Mouse (Mus musculus): ENCODE results near the gene Trpm2. TPM values are rescaled to one million over a fixed set of nuclear protein-coding genes. Genes with fewer than 3 reads are reported as not detected.

Trpm2 gene
- polyA plus RNA-seq, 1 experiment from 2014 or later: 0.34 TPM

GRCm38 (mm10) chr10:77939685-77940084 lies 30.7 kb downstream of the Trpm2 start:
- Histone ChIP-seq H3K4me3 (no peak overlapping the region), H3K36me3 (no peaks in the 10 kb centered on the region), H3K9ac (no peak overlapping the region), H3K4me1 (replicated peaks) (no peaks in the 10 kb centered on the region), H3K9me3 (replicated peaks) (no peaks in the 10 kb centered on the region; the same call in 1 of the 2 replicates), H3K27ac (no peak overlapping the region), H3K4me2 (no peak overlapping the region), H3K27me3 (no peaks in the 10 kb centered on the region)
- 46% methylated on average over 2 of the region's 2 CpGs for WGBS
- ATAC-seq (replicated peaks; ENCODE audit: insufficient number of reproducible peaks, insufficient read depth, low FRiP score, low read depth): no peak

- H3K9ac ChIP-seq: no peak overlapping the region
- no peak for ATAC-seq (replicated peaks; ENCODE audit: insufficient number of reproducible peaks, insufficient read depth, low FRiP score, low read depth)
- no peak overlapping the region for H3K27ac ChIP-seq
- H3K36me3 ChIP-seq: no peaks in the 10 kb centered on the region
- H3K4me1 ChIP-seq (replicated peaks): no peaks in the 10 kb centered on the region
- H3K4me2 ChIP-seq: no peak overlapping the region
- H3K4me3 ChIP-seq: no peak overlapping the region
- 77% methylated on average over 10 of the region's 10 CpGs for WGBS
- H3K27me3 ChIP-seq: 0 out of 2 replicates have a peak, but pooled peaks cover 3% of the 10 kb centered on the region
- H3K9me3 ChIP-seq (replicated peaks): no peaks in the 10 kb centered on the region
Measured at GRCm38 (mm10) chr10:77927375-77927774, 43.0 kb downstream of the Trpm2 start.

GRCm38 (mm10) chr10:77926140-77926539 lies 44.2 kb downstream of the Trpm2 start:
- peaks cover 7% of the 10 kb centered on the region; the same call in 1 of the 2 replicates for H3K27me3 ChIP-seq

GRCm38 (mm10) chr10:77922681-77923080 lies 47.7 kb downstream of the Trpm2 start:
- H3K4me2 ChIP-seq: no peak overlapping the region
- H3K4me1 ChIP-seq (replicated peaks): no peaks in the 10 kb centered on the region
- WGBS: 48% methylated on average over 4 of the region's 4 CpGs
- H3K27me3 ChIP-seq: peaks cover 4% of the 10 kb centered on the region; the same call in 1 of the 2 replicates
- no peak overlapping the region for H3K27ac ChIP-seq
- no peak overlapping the region for H3K4me3 ChIP-seq
- no peak for ATAC-seq (replicated peaks; ENCODE audit: insufficient number of reproducible peaks, insufficient read depth, low FRiP score, low read depth)
- H3K9ac ChIP-seq: no peak overlapping the region
- no peaks in the 10 kb centered on the region for H3K9me3 ChIP-seq (replicated peaks)
- H3K36me3 ChIP-seq: no peaks in the 10 kb centered on the region

More at GRCm38 (mm10) chr10:77926140-77926539, 44.2 kb downstream of the Trpm2 start:
- Histone ChIP-seq H3K4me3 (no peak overlapping the region), H3K9me3 (replicated peaks) (no peaks in the 10 kb centered on the region), H3K36me3 (no peaks in the 10 kb centered on the region), H3K4me1 (replicated peaks) (no peaks in the 10 kb centered on the region), H3K27ac (no peak overlapping the region), H3K9ac (no peak overlapping the region), H3K4me2 (no peak overlapping the region)
- ATAC-seq (replicated peaks; ENCODE audit: insufficient number of reproducible peaks, insufficient read depth, low FRiP score, low read depth): no peak
- 40% methylated on average over 7 of the region's 7 CpGs for WGBS

- Histone ChIP-seq H3K9ac (no peak overlapping the region), H3K36me3 (no peaks in the 10 kb centered on the region), H3K27ac (no peak overlapping the region), H3K9me3 (replicated peaks) (no peaks in the 10 kb centered on the region), H3K4me2 (no peak overlapping the region), H3K4me1 (replicated peaks) (no peaks in the 10 kb centered on the region), H3K4me3 (no peak overlapping the region), H3K27me3 (peaks cover 4% of the 10 kb centered on the region; the same call in 1 of the 2 replicates)
- ATAC-seq (replicated peaks; ENCODE audit: insufficient number of reproducible peaks, insufficient read depth, low FRiP score, low read depth): no peak
- WGBS: 53% methylated on average over 5 of the region's 5 CpGs
Measured at GRCm38 (mm10) chr10:77921009-77921408, 49.4 kb downstream of the Trpm2 start.

- Histone ChIP-seq H3K9ac (no peak overlapping the region), H3K27ac (no peak overlapping the region), H3K36me3 (no peaks in the 10 kb centered on the region), H3K27me3 (peaks cover 2% of the 10 kb centered on the region; the same call in 1 of the 2 replicates), H3K4me1 (replicated peaks) (peaks cover 16% of the 10 kb centered on the region), H3K9me3 (replicated peaks) (no peaks in the 10 kb centered on the region), H3K4me3 (no peak overlapping the region), H3K4me2 (no peak overlapping the region)
- ATAC-seq (replicated peaks; ENCODE audit: insufficient number of reproducible peaks, insufficient read depth, low FRiP score, low read depth): no peak
- 57% methylated on average over 8 of the region's 8 CpGs for WGBS
Measured at GRCm38 (mm10) chr10:77916636-77917335, 53.6 kb downstream of the Trpm2 start.

- ATAC-seq (replicated peaks; ENCODE audit: insufficient number of reproducible peaks, insufficient read depth, low FRiP score, low read depth): no peak
- WGBS: 50% methylated on average over 4 of the region's 4 CpGs
- no peak overlapping the region for H3K27ac ChIP-seq
Measured at GRCm38 (mm10) chr10:77913292-77913691, 57.1 kb downstream of the Trpm2 start.

GRCm38 (mm10) chr10:77912605-77913004 lies 57.8 kb downstream of the Trpm2 start:
- Histone ChIP-seq H3K9ac (no peak overlapping the region), H3K27ac (peak overlapping the region; percentile 31; the same call in 1 of the 2 replicates), H3K27me3 (no peaks in the 10 kb centered on the region), H3K4me3 (no peak overlapping the region), H3K36me3 (no peaks in the 10 kb centered on the region), H3K4me2 (no peak overlapping the region; the same call in 1 of the 2 replicates), H3K4me1 (replicated peaks) (peaks cover 16% of the 10 kb centered on the region), H3K9me3 (replicated peaks) (no peaks in the 10 kb centered on the region)
- peak; percentile 91 for ATAC-seq (replicated peaks; ENCODE audit: insufficient number of reproducible peaks, insufficient read depth, low FRiP score, low read depth)
- 17% methylated on average over 7 of the region's 7 CpGs for WGBS

More at GRCm38 (mm10) chr10:77913292-77913691, 57.1 kb downstream of the Trpm2 start:
- no peak overlapping the region for H3K4me3 ChIP-seq
- H3K9ac ChIP-seq: no peak overlapping the region
- no peak overlapping the region for H3K4me2 ChIP-seq
- H3K27me3 ChIP-seq: no peaks in the 10 kb centered on the region
- H3K36me3 ChIP-seq: no peaks in the 10 kb centered on the region
- peaks cover 16% of the 10 kb centered on the region for H3K4me1 ChIP-seq (replicated peaks)
- no peaks in the 10 kb centered on the region for H3K9me3 ChIP-seq (replicated peaks)

GRCm38 (mm10) chr10:77902894-77903715 lies 67.3 kb downstream of the Trpm2 start:
- Histone ChIP-seq H3K4me3 (peak overlapping the region; percentile 64), H3K36me3 (no peaks in the 10 kb centered on the region), H3K4me1 (replicated peaks) (peaks cover 14% of the 10 kb centered on the region), H3K27me3 (peaks cover 17% of the 10 kb centered on the region), H3K9ac (no peak overlapping the region), H3K4me2 (peak overlapping the region; percentile 97), H3K9me3 (replicated peaks) (no peaks in the 10 kb centered on the region), H3K27ac (no peak overlapping the region)
- 8% methylated on average over 35 of the region's 35 CpGs for WGBS
- peak; percentile 60 for ATAC-seq (replicated peaks; ENCODE audit: insufficient number of reproducible peaks, insufficient read depth, low FRiP score, low read depth)

- Histone ChIP-seq H3K4me2 (peak within 1 kb of the TSS; percentile 97), H3K4me1 (replicated peaks) (peaks cover 14% of the 10 kb centered on the region), H3K9ac (peak within 1 kb of the TSS; percentile 60), H3K9me3 (replicated peaks) (no peaks in the 10 kb centered on the region), H3K27me3 (peaks cover 17% of the 10 kb centered on the region), H3K36me3 (no peaks in the 10 kb centered on the region), H3K4me3 (peak within 1 kb of the TSS; percentile 64), H3K27ac (no peak within 1 kb of the TSS)
- peak; percentile 78 for ATAC-seq (replicated peaks; ENCODE audit: insufficient number of reproducible peaks, insufficient read depth, low FRiP score, low read depth)
- under 1% methylated on average over 33 of the region's 46 CpGs for WGBS
Measured at GRCm38 (mm10) chr10:77902211-77902893, 68.0 kb downstream of the Trpm2 start, which contains the start of gene Lrrc3. Gene Lrrc3 (minus strand): TSS chr10:77902536.

- H3K9ac ChIP-seq: peak overlapping the region; percentile 60
- no peak overlapping the region for H3K27ac ChIP-seq
- H3K27me3 ChIP-seq: peaks cover 17% of the 10 kb centered on the region
- H3K4me3 ChIP-seq: peak overlapping the region; percentile 64
- H3K4me2 ChIP-seq: peak overlapping the region; percentile 97
- peaks cover 14% of the 10 kb centered on the region for H3K4me1 ChIP-seq (replicated peaks)
- WGBS: 2% methylated on average over 14 of the region's 14 CpGs
- no peak for ATAC-seq (replicated peaks; ENCODE audit: insufficient number of reproducible peaks, insufficient read depth, low FRiP score, low read depth)
- H3K9me3 ChIP-seq (replicated peaks): no peaks in the 10 kb centered on the region
- no peaks in the 10 kb centered on the region for H3K36me3 ChIP-seq
Measured at GRCm38 (mm10) chr10:77901871-77902210, 68.5 kb downstream of the Trpm2 start.
